Mouse (Mus musculus): ENCODE data around the gene Grk2. TPM values are rescaled to one million over a fixed set of nuclear protein-coding genes. Genes with fewer than 3 reads are reported as not detected.

Grk2 gene
- total and polyA plus RNA-seq, 2 experiments from 2014 or later: 29.6 to 257 TPM

DNA sequence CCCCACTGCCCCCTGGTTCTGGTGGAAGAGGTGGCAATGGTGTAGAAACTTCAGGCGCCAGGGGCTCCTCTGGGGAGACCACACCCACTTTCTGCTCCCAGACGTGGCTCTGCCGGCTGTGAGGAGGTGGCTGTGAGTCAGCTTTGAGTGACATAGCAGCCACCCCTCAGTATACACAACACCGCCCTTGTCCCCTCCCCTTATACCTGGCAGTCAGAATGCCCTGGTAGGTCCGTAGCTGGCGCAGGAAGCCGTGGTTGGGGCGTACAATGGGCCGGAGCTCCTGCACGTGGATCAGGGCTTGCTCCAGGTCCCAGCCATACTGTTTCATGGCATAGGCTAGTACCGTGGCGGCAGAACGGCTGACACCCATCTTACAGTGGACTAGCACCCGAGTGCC lies 42.3 kb downstream of the Grk2 start:
- Histone ChIP-seq H3K27ac (ENCODE audit: low read depth, low read length) (no peak overlapping the region), H3K4me3 (ENCODE audit: low read depth, low read length) (no peak overlapping the region), H3K36me3 (ENCODE audit: insufficient read depth, low read length) (no peaks in the 10 kb centered on the region), H3K9me3 (ENCODE audit: low read length) (no peaks in the 10 kb centered on the region), H3K4me1 (ENCODE audit: insufficient read depth, low read length) (peaks cover 2% of the 10 kb centered on the region; the same call in 1 of the 2 replicates), H3K4me2 (ENCODE audit: low read depth, low read length, poor library complexity, severe bottlenecking) (no peak overlapping the region), H3K27me3 (ENCODE audit: insufficient read depth, low read length) (no peaks in the 10 kb centered on the region), H3K9ac (replicated peaks; ENCODE audit: low read length, poor library complexity, severe bottlenecking) (no peak overlapping the region)
- no peak for TF ChIP-seq CTCF (IDR thresholded peaks at IDR 0.05)
- no peak for DNase-seq (ENCODE audit: low spot score)
- no peak for ATAC-seq (ENCODE audit: low FRiP score)
- 74% methylated on average over 14 of the region's 14 CpGs for WGBS

DNA sequence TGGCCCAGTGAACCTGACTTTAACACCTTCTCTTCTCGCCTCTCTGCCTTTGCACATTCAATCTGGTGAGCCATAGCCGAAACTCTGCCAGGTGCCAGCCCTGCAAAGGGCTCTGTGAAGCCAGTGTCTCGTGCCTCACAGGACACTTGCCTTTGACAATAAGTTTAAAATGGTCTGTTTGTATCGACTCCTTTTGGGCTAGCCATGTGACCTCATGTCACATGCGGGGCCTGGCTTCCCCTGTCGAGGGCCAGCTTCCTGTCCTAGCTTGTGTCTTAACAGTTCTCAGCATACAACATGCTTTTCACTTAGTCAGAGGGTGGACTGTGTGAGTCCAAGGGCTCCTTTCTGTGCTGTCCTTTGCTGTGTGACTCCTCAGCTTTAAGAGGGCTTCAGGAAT lies 43.3 kb downstream of the Grk2 start:
- Histone ChIP-seq H3K27ac (ENCODE audit: low read depth, low read length) (no peak overlapping the region), H3K9ac (replicated peaks; ENCODE audit: low read length, poor library complexity, severe bottlenecking) (no peak overlapping the region), H3K4me3 (ENCODE audit: low read depth, low read length) (no peak overlapping the region), H3K9me3 (ENCODE audit: low read length) (no peaks in the 10 kb centered on the region), H3K4me1 (ENCODE audit: insufficient read depth, low read length) (0 out of 2 replicates have a peak, but pooled peaks cover 3% of the 10 kb centered on the region), H3K36me3 (ENCODE audit: insufficient read depth, low read length) (no peaks in the 10 kb centered on the region), H3K4me2 (ENCODE audit: low read depth, low read length, poor library complexity, severe bottlenecking) (no peak overlapping the region), H3K27me3 (ENCODE audit: insufficient read depth, low read length) (no peaks in the 10 kb centered on the region)
- TF ChIP-seq CTCF (IDR thresholded peaks at IDR 0.05): no peak
- ATAC-seq (ENCODE audit: low FRiP score): no peak
- no peak for DNase-seq (ENCODE audit: low spot score)
- WGBS: 78% methylated on average over 6 of the region's 6 CpGs

DNA sequence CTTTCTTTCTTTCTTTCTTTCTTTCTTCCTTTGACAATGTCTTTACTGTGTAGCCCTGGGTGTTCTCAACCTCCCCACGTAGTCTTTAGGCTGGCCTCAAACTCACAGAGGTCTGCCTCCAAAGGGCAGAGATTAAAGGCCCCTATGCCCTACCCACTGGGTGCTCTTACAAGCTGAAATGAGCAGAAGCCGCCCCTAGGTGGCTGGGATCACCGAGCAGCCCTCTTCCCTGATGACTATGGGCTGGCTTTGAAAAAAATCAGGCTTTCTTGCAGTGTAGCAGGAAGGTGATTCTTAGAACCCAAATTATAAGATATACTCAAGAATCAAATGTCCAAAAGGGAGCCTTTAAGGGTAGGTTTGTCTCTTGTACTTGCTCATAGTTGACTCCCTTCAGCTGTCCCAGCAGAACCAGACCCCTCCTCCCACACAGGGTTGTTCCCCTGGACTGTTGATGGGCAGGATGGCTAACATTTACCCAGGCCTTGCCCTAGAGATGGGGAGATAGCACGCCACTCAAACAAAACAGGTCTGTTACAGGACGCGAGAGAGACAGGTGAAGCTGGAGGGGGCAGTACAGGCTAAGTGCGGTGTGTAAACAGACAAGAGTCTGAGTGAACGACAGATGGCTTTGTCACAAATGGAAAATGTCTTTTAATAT lies 44.9 kb downstream of the Grk2 start:
- ATAC-seq (ENCODE audit: low FRiP score): no peak
- Histone ChIP-seq H3K27me3 (ENCODE audit: insufficient read depth, low read length) (no peaks in the 10 kb centered on the region), H3K9ac (replicated peaks; ENCODE audit: low read length, poor library complexity, severe bottlenecking) (no peak overlapping the region), H3K27ac (ENCODE audit: low read depth, low read length) (no peak overlapping the region), H3K4me2 (ENCODE audit: low read depth, low read length, poor library complexity, severe bottlenecking) (no peak overlapping the region), H3K4me3 (ENCODE audit: low read depth, low read length) (no peak overlapping the region), H3K4me1 (ENCODE audit: insufficient read depth, low read length) (0 out of 2 replicates have a peak, but pooled peaks cover 3% of the 10 kb centered on the region), H3K9me3 (ENCODE audit: low read length) (no peaks in the 10 kb centered on the region), H3K36me3 (ENCODE audit: insufficient read depth, low read length) (no peaks in the 10 kb centered on the region)
- no peak for DNase-seq (ENCODE audit: low spot score)
- TF ChIP-seq CTCF (IDR thresholded peaks at IDR 0.05): peak; percentile 47
- WGBS: 57% methylated on average over 8 of the region's 8 CpGs

DNA sequence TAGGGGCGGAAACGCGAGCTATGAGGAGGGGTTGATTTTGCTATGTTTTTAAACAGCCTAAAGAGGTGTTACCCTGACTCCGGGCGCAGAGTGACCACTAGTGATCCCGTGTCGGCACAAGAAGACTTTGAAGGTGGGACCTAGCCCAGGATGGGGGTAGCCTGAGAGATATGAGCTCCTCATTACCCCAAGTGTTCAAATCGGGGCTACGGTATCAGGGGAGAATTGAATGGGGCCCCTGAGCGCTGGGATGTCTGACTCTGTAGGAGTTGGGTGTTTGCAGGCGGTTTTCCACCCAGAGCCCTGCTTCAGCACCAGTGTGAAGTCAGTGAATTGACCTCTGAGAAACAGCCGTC lies 48.1 kb downstream of the Grk2 start:
- H3K4me1 ChIP-seq (ENCODE audit: insufficient read depth, low read length): 0 out of 2 replicates have a peak, but pooled peaks cover 3% of the 10 kb centered on the region
- ATAC-seq (ENCODE audit: low FRiP score) (no peak; the same call in 1 of the 2 replicates), DNase-seq (ENCODE audit: low spot score) (no peak)
- no peak for TF ChIP-seq CTCF (IDR thresholded peaks at IDR 0.05)
- no peaks in the 10 kb centered on the region for H3K27me3 ChIP-seq (ENCODE audit: insufficient read depth, low read length)
- H3K27ac ChIP-seq (ENCODE audit: low read depth, low read length): 0 out of 2 replicates have a peak overlapping the region, but pooled peaks have one; percentile 13
- peak overlapping the region; percentile 78 for H3K4me2 ChIP-seq (ENCODE audit: low read depth, low read length, poor library complexity, severe bottlenecking)
- no peaks in the 10 kb centered on the region for H3K36me3 ChIP-seq (ENCODE audit: insufficient read depth, low read length)
- 20% methylated on average over 12 of the region's 12 CpGs for WGBS
- H3K4me3 ChIP-seq (ENCODE audit: low read depth, low read length): peak overlapping the region; percentile 54
- no peaks in the 10 kb centered on the region for H3K9me3 ChIP-seq (ENCODE audit: low read length)
- H3K9ac ChIP-seq (replicated peaks; ENCODE audit: low read length, poor library complexity, severe bottlenecking): peak overlapping the region; percentile 54

DNA sequence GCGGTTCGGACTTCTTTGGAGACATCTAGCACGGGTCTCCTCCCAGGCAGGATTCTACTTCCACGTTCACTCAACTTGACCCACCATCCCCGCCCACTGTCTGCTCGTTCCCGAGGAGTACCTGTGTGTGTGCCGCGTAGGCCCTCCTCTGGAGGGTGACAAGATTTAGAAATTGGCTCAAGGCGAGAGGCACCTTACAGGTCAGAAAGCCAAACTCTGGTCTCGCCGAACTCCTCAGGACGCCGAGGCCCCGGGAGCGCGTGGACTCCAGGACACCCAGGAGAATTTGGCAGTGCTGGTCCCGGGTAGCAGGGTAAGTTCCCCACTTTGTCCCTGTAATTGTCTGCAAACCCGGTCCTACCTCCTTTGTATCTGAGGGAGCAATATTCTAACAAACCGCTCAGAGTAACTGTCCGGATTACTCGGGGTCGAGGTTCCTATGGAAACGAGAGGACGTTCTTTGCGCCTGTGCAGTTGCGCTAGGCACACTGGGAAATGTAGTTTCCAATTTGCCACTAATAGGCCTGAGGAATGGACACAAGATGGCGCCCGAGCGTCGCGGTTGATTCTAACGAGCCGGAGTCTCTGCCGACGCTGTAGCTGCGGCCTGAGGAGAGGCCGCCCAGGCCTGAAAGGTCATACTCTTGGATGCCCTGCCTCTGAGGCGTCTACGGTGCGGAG lies 48.7 kb downstream of the Grk2 start:
- Histone ChIP-seq H3K36me3 (ENCODE audit: insufficient read depth, low read length) (no peaks in the 10 kb centered on the region), H3K9ac (replicated peaks; ENCODE audit: low read length, poor library complexity, severe bottlenecking) (peak overlapping the region; percentile 54), H3K4me3 (ENCODE audit: low read depth, low read length) (peak overlapping the region; percentile 54), H3K9me3 (ENCODE audit: low read length) (no peaks in the 10 kb centered on the region), H3K4me1 (ENCODE audit: insufficient read depth, low read length) (0 out of 2 replicates have a peak, but pooled peaks cover 3% of the 10 kb centered on the region), H3K27ac (ENCODE audit: low read depth, low read length) (0 out of 2 replicates have a peak overlapping the region, but pooled peaks have one; percentile 7), H3K4me2 (ENCODE audit: low read depth, low read length, poor library complexity, severe bottlenecking) (peak overlapping the region; percentile 78), H3K27me3 (ENCODE audit: insufficient read depth, low read length) (no peaks in the 10 kb centered on the region)
- DNase-seq (ENCODE audit: low spot score) (peak; percentile 98), ATAC-seq (ENCODE audit: low FRiP score) (peak; percentile 88)
- TF ChIP-seq CTCF (IDR thresholded peaks at IDR 0.05): peak; percentile 94
- WGBS: under 1% methylated on average over 41 of the region's 41 CpGs

DNA sequence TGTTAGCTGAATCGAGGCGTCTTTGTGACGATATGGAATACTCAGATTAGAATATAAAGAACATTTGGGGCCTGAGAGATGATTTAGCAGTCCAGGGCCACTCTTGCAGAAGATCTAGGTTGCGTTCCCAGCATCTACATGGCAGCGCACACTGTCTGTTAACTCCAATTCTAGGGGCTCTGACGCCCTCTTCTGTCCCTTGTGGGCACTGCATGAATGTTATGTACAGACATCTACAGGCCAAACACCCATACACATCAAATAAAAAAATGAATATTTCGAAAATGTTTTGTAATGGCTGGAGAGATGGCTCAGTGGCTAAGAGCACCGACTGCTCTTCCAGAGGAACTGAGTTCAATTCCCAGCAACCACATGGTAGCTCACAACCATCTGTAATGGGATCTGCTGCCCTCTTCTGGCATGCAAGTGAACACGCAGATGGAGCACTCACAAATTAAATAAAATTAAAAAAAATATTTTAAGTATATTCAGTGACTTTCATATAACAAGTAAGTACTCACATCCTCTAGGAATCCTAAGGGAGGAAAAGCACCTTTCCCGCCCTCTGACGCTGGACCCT lies 50.3 kb downstream of the Grk2 start:
- no peak overlapping the region for H3K4me2 ChIP-seq (ENCODE audit: low read depth, low read length, poor library complexity, severe bottlenecking)
- 73% methylated on average over 11 of the region's 11 CpGs for WGBS
- H3K9ac ChIP-seq (replicated peaks; ENCODE audit: low read length, poor library complexity, severe bottlenecking): no peak overlapping the region
- H3K27ac ChIP-seq (ENCODE audit: low read depth, low read length): no peak overlapping the region
- no peaks in the 10 kb centered on the region for H3K9me3 ChIP-seq (ENCODE audit: low read length)
- no peaks in the 10 kb centered on the region for H3K36me3 ChIP-seq (ENCODE audit: insufficient read depth, low read length)
- TF ChIP-seq CTCF (IDR thresholded peaks at IDR 0.05): peak; percentile 46
- no peak overlapping the region for H3K4me3 ChIP-seq (ENCODE audit: low read depth, low read length)
- ATAC-seq (ENCODE audit: low FRiP score) (no peak), DNase-seq (ENCODE audit: low spot score) (no peak)
- H3K27me3 ChIP-seq (ENCODE audit: insufficient read depth, low read length): no peaks in the 10 kb centered on the region
- H3K4me1 ChIP-seq (ENCODE audit: insufficient read depth, low read length): 0 out of 2 replicates have a peak, but pooled peaks cover 3% of the 10 kb centered on the region
